Mouse (Mus musculus): ENCODE measurements around the gene B3gnt9. TPM values are rescaled to one million over a fixed set of nuclear protein-coding genes. Genes with fewer than 3 reads are reported as not detected.
A peak's percentile ranks its signal among the peaks of the same experiment; 100 is the strongest.

Gene B3gnt9
- polyA plus RNA-seq, 1 experiment from 2014 or later, result 26.0 TPM

DNA sequence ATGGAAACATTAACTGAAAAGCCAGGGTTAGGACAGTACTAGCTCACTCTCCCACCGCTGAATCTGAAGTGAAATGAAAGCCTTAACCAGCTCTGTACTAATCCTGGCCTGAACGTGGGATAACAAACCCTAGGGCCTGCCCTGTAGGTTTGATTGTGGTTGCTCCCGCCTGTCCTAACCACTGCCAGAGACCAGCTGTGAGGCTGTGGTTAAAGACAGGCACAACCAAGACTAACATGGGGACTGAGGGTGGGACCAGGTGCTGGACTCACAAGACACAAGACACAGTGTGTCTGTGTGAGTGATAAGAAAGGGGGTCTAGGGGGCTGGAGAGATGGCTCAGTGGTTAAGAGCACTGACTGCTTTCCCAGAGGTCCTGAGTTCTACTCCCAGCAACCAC, 25.6 kb upstream of the B3gnt9 start:
- H3K27ac ChIP-seq, result no peak overlapping the region
- H3K36me3 ChIP-seq, result 0 out of 2 replicates have a peak, but pooled peaks cover 4% of the 10 kb centered on the region
- 74% methylated on average over 3 of the region's 3 CpGs for WGBS
- H3K4me2 ChIP-seq, result no peak overlapping the region
- no peak overlapping the region for H3K9ac ChIP-seq
- no peak for ATAC-seq (ENCODE audit: borderline replicate concordance, extremely low read depth, low FRiP score, low TSS enrichment)
- H3K4me3 ChIP-seq, result no peak overlapping the region
- H3K9me3 ChIP-seq, result no peaks in the 10 kb centered on the region
- H3K27me3 ChIP-seq, result peaks cover 50% of the 10 kb centered on the region
- H3K4me1 ChIP-seq, result peaks cover 41% of the 10 kb centered on the region

DNA sequence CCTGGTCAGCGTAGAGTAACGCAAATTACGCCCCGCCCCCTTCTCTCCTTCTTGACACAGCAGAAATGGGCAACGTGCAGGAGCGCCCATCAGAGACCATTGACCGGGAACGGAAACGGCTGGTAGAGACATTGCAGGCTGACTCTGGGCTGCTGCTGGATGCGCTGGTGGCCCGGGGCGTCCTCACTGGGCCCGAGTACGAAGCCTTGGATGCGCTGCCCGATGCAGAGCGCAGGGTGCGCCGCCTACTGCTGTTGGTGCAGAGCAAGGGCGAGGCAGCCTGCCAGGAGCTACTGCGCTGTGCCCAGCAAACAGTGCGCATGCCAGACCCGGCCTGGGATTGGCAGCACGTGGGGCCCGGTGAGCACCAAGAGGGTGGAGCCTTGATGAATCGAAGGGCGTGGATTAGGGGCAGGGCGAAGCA, 24.0 kb upstream of the B3gnt9 start:
- Histone ChIP-seq H3K9ac (peak overlapping the region; percentile 20; the same call in 1 of the 2 replicates), H3K27ac (no peak overlapping the region), H3K4me2 (peak overlapping the region; percentile 51), H3K9me3 (no peaks in the 10 kb centered on the region), H3K27me3 (peaks cover 67% of the 10 kb centered on the region), H3K36me3 (0 out of 2 replicates have a peak, but pooled peaks cover 4% of the 10 kb centered on the region), H3K4me1 (peaks cover 43% of the 10 kb centered on the region), H3K4me3 (peak overlapping the region; percentile 22)
- ATAC-seq (ENCODE audit: borderline replicate concordance, extremely low read depth, low FRiP score, low TSS enrichment), result peak; percentile 35
- WGBS, result 2% methylated on average over 28 of the region's 28 CpGs

DNA sequence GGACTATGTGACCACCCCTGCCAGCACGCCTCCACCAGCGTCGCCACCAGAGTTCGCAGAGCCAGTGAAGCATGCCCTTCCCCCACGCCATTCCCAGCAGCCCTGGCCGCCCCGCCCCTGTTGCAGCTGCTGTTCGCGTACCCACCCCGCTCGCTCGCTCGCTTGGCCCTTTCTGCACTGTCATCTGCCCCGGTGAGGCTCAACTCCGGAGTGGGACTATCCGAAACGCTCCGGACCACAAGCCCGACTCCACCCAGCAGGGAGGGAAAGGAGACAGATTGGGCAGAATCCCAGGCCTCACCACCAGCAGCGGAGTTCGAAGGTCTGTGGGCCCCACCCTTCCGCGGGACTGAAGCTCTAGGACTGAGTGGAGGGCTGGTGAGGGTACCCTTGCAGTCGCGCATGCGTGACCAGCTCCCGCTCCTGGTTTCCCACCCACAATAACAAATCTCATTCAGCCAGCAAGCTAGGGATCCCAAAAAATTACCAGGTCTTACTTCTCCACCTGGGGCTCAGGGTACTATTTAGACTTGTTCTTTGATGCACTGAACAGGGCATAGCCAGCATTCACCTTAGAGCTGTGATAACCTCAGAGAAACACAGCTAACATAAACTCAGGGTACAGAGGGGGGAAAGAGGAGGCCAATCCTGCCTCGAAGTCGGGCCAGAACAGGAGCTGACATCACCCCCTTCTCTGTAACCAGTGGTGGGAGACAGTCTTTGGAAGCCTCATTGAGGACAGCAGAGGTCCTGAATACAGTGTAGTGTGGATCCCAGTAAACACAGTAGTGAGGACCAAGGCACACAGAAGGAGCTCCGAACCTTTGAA, 21.6 kb upstream of the B3gnt9 start:
- WGBS, result 3% methylated on average over 30 of the region's 30 CpGs
- Histone ChIP-seq H3K27ac (no peak overlapping the region), H3K9me3 (no peaks in the 10 kb centered on the region), H3K9ac (peak overlapping the region; percentile 16; the same call in 1 of the 2 replicates), H3K4me1 (peaks cover 29% of the 10 kb centered on the region), H3K4me2 (peak overlapping the region; percentile 82), H3K36me3 (0 out of 2 replicates have a peak, but pooled peaks cover 2% of the 10 kb centered on the region), H3K27me3 (peaks cover 87% of the 10 kb centered on the region), H3K4me3 (peak overlapping the region; percentile 41)
- peak; percentile 60; the same call in 1 of the 2 replicates for ATAC-seq (ENCODE audit: borderline replicate concordance, extremely low read depth, low FRiP score, low TSS enrichment)

DNA sequence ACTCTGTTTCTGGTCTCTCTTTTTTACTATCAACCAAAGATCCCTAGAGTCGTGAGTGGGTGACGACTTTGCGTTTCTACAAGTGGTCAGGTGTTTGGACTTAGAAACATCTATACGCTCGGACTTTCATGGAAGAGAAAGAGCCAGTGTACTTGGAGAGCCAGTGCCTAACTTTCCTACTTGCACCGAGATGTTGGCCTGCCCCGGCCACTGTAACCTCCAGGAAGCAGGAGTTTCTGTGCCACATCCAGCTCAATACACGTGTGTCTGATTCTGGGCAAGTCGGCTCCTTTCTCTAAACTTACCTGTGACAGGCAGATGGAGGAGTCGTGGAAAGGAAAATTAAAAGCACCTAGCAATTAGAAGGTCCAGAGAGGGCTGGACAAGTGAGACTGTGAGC, 20.9 kb upstream of the B3gnt9 start, which contains the start of gene Nol3:
Gene Nol3 (plus strand): TSS at position 301 of the 400 bp plus-strand sequence.
- peaks cover 94% of the 10 kb centered on the region for H3K27me3 ChIP-seq
- H3K4me3 ChIP-seq, result peak within 1 kb of the TSS; percentile 41
- peak within 1 kb of the TSS; percentile 16; the same call in 1 of the 2 replicates for H3K9ac ChIP-seq
- H3K27ac ChIP-seq, result no peak within 1 kb of the TSS
- no peaks in the 10 kb centered on the region for H3K36me3 ChIP-seq
- peaks cover 28% of the 10 kb centered on the region for H3K4me1 ChIP-seq
- 7% methylated on average over 10 of the region's 10 CpGs for WGBS
- ATAC-seq (ENCODE audit: borderline replicate concordance, extremely low read depth, low FRiP score, low TSS enrichment), result no peak
- peak within 1 kb of the TSS; percentile 82 for H3K4me2 ChIP-seq
- H3K9me3 ChIP-seq, result no peaks in the 10 kb centered on the region

DNA sequence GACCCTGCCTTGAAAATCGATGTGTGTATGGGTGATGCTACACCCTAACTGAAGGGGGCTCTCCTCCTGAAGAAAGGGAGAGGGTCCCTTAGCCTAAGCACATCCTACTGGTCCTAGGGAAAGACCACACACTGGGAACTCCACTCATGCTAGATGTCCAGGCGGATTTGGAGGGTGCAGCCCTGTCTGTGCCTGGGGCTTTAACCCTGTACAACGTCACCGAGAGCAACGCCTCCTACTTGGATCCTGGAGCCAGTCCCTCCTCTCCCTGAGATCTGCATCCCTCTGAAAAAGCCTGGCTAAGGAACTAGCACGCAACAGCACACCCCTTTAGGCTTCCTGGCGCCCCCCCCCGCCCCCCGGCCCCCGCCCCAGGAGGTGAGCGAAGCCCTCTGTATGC, 20.4 kb upstream of the B3gnt9 start:
- H3K4me3 ChIP-seq, result no peak overlapping the region

DNA sequence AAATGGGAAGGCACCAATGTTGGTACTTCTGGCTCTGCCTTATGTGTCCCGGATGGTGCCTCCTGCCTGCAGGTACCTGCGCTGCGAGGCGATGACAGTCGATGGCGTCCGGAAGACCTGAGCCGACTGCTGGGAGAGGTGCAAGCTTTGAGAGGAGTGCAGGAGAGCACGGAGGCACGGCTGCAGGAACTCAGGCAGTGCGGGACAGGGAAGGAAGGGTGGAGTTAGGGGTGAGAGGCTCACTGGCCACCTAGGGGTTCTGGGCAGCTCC, 15.9 kb upstream of the B3gnt9 start:
- Histone ChIP-seq H3K4me2 (peak overlapping the region; percentile 91), H3K4me3 (0 out of 2 replicates have a peak overlapping the region, but pooled peaks have one; percentile 2), H3K9me3 (no peaks in the 10 kb centered on the region)

More for the DNA sequence above, 20.4 kb upstream of the B3gnt9 start:
- Histone ChIP-seq H3K4me2 (peak overlapping the region; percentile 82; the same call in 1 of the 2 replicates), H3K27ac (no peak overlapping the region), H3K9me3 (no peaks in the 10 kb centered on the region), H3K4me1 (peaks cover 33% of the 10 kb centered on the region), H3K36me3 (no peaks in the 10 kb centered on the region), H3K27me3 (peaks cover 96% of the 10 kb centered on the region), H3K9ac (no peak overlapping the region)
- 11% methylated on average over 11 of the region's 11 CpGs for WGBS
- ATAC-seq (ENCODE audit: borderline replicate concordance, extremely low read depth, low FRiP score, low TSS enrichment), result no peak

DNA sequence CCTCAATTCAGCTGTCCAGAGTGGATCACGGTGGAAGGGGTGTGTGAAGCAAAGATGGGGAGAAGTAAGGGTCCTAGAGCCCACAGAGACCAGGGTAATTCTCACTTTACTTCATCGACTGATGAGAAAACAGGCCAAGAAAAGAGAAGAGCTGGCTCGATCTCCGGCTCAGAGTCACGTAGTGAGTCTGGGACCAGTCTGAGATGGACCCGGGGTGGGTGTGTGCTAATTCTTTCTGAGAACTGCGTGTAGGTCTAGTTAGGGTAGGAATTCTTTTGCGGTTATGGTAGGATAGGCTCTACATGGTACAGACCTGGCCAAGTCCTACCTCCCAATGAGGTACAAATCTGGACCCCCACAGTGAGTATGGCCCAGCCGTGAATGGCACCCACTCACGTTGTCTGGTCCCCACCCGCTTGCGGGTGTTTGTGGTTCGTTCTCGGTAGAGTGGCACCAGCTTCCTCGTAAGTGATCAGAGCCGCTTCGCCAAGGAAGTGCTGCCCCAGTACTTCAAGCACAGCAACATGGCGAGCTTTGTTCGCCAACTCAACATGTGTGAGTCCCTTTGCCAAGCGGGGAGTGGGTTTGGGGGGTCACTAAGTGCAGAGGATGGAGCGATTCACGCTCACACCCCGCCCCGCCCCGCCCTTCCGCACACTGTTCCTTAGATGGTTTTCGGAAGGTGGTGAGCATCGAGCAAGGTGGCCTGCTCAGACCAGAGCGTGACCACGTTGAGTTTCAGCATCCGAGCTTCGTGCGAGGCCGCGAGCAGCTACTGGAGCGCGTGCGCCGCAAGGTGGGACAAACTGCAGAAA, 15.4 kb upstream of the B3gnt9 start:
- peaks cover 39% of the 10 kb centered on the region for H3K4me1 ChIP-seq
- H3K9me3 ChIP-seq, result no peaks in the 10 kb centered on the region
- peak overlapping the region; percentile 28 for H3K9ac ChIP-seq
- no peak overlapping the region for H3K27ac ChIP-seq
- no peak for ATAC-seq (ENCODE audit: borderline replicate concordance, extremely low read depth, low FRiP score, low TSS enrichment)
- H3K27me3 ChIP-seq, result peaks cover 86% of the 10 kb centered on the region
- peak overlapping the region; percentile 91 for H3K4me2 ChIP-seq
- H3K36me3 ChIP-seq, result no peaks in the 10 kb centered on the region
- 6% methylated on average over 39 of the region's 39 CpGs for WGBS
- peak overlapping the region; percentile 45 for H3K4me3 ChIP-seq

More for the DNA sequence above, 15.9 kb upstream of the B3gnt9 start:
- Histone ChIP-seq H3K9ac (no peak overlapping the region), H3K4me1 (peaks cover 43% of the 10 kb centered on the region), H3K27me3 (peaks cover 92% of the 10 kb centered on the region), H3K27ac (no peak overlapping the region), H3K36me3 (no peaks in the 10 kb centered on the region)
- 7% methylated on average over 11 of the region's 11 CpGs for WGBS
- no peak for ATAC-seq (ENCODE audit: borderline replicate concordance, extremely low read depth, low FRiP score, low TSS enrichment)

DNA sequence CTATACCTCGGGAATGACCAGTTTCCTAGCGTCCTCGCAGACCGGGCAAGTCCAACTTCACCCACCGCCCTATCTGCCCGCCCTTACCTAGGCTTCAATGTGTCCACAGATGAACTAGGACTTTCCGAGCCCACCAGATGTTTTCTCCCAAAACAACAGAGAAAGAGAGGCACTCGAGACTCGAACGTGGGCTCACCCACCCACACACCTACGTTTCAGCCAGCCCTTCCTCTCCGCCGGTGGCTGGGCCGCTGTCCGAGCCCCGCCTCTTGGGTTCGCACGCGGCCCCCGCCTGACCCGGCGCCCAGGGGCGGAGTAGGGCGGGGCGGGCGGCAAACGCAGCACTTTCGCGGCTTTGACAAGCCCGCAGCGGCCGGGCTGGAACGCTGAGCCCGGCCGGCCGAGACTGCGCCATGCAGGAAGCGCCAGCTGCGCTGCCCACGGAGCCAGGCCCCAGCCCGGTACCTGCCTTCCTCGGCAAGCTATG, 14.6 kb upstream of the B3gnt9 start, which contains the start of gene Hsf4:
Gene Hsf4 (plus strand): TSS at position 341 of the 487 bp plus-strand sequence.
- peak within 1 kb of the TSS; percentile 91 for H3K4me2 ChIP-seq
- peak within 1 kb of the TSS; percentile 28 for H3K9ac ChIP-seq
- WGBS, result under 1% methylated on average over 42 of the region's 42 CpGs
- peak; percentile 33; the same call in 1 of the 2 replicates for ATAC-seq (ENCODE audit: borderline replicate concordance, extremely low read depth, low FRiP score, low TSS enrichment)
- peaks cover 44% of the 10 kb centered on the region for H3K4me1 ChIP-seq
- peaks cover 78% of the 10 kb centered on the region for H3K27me3 ChIP-seq
- H3K36me3 ChIP-seq, result no peaks in the 10 kb centered on the region
- no peaks in the 10 kb centered on the region for H3K9me3 ChIP-seq
- H3K27ac ChIP-seq, result no peak within 1 kb of the TSS
- peak within 1 kb of the TSS; percentile 45 for H3K4me3 ChIP-seq

DNA sequence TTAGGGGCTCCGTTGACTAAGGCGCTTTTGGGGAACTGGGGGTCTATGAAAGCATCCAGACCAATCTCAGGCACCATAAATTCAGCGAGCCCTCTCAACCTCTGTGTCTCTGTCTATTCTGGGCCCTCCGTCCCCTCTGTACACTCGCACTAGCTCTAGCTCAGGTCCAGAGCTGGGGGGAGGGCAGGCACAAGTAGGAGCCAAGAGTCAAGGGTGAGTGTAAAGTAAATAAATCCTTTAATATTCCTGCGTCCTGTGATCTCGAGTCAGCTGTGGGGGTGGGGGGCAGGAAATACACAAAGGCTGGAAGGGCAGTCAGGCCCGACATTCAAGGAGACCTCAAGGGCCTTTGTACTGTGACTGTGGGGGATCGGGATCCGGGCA, 14.1 kb upstream of the B3gnt9 start:
- peaks cover 45% of the 10 kb centered on the region for H3K4me1 ChIP-seq
- peak; percentile 16; the same call in 1 of the 2 replicates for ATAC-seq (ENCODE audit: borderline replicate concordance, extremely low read depth, low FRiP score, low TSS enrichment)
- H3K36me3 ChIP-seq, result no peaks in the 10 kb centered on the region
- peak overlapping the region; percentile 91 for H3K4me2 ChIP-seq
- H3K9ac ChIP-seq, result peak overlapping the region; percentile 28; the same call in 1 of the 2 replicates
- peaks cover 74% of the 10 kb centered on the region for H3K27me3 ChIP-seq
- H3K9me3 ChIP-seq, result no peaks in the 10 kb centered on the region
- 3% methylated on average over 10 of the region's 10 CpGs for WGBS
- H3K27ac ChIP-seq, result no peak overlapping the region
- H3K4me3 ChIP-seq, result peak overlapping the region; percentile 45

DNA sequence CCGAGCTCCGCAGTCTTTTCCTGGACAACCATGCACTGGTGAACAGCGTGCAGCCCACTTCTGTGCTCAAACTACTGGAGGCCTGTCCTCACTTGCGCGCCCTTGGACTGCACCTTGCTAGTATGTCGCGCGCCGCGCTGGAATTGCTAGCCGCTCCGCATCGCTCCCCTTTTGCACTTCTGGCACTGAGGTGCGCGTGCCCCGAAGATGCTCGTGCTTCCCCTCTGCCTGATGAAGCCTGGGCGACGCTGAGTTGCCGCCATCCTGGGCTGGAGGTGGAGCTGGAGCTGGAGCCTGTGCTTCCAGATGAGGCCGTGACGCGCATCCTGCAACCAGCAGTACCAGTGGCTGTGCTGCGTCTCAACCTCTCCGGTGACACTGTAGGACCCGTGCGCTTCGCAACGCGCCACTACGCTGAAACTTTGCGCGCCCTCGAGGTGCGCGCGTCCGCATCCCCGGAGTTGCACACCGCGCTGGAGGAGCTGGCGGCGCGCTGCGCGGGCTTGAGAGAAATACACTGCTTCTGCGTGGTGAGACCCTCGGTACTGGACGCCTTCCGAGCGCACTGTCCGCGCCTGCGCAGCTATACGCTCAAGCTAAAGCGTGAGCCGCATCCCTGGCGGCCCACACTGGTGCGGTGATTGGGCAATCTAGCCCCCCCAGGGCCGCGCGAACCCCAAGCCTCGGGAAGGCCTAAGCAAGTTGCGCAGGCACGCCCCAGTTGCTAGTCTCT, 13.6 kb upstream of the B3gnt9 start:
- no peaks in the 10 kb centered on the region for H3K9me3 ChIP-seq
- peak overlapping the region; percentile 45 for H3K4me3 ChIP-seq
- peak; percentile 32; the same call in 1 of the 2 replicates for ATAC-seq (ENCODE audit: borderline replicate concordance, extremely low read depth, low FRiP score, low TSS enrichment)
- H3K4me2 ChIP-seq, result peak overlapping the region; percentile 91
- no peaks in the 10 kb centered on the region for H3K36me3 ChIP-seq
- peaks cover 70% of the 10 kb centered on the region for H3K27me3 ChIP-seq
- WGBS, result 1% methylated on average over 65 of the region's 65 CpGs
- peak overlapping the region; percentile 28 for H3K9ac ChIP-seq
- peaks cover 49% of the 10 kb centered on the region for H3K4me1 ChIP-seq
- H3K27ac ChIP-seq, result no peak overlapping the region

DNA sequence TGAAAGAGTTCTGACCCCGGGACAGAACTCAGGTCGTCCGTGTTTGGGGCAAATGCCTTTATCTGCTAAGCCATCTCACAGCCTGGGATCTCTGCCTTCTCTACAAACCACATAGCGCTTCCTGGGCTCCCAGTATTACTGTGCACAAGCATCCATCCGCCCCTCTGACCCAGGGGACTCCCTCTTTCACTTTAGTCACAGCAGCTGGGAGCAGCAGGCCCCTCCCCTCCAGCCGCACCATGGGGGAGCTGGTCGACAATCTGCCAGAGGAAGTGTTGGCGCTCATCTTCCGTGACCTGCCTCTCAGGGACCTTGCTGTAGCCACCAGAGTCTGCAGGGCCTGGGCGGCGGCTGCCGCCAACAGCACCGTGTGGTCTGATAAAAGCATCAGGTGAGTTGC, 11.8 kb upstream of the B3gnt9 start:
- Histone ChIP-seq H3K4me1 (peaks cover 54% of the 10 kb centered on the region), H3K27me3 (peaks cover 62% of the 10 kb centered on the region)
- 33% methylated on average over 13 of the region's 13 CpGs for WGBS

More for the DNA sequence above, 11.8 kb upstream of the B3gnt9 start:
- Histone ChIP-seq H3K4me3 (no peak overlapping the region), H3K9ac (no peak overlapping the region), H3K27ac (no peak overlapping the region), H3K9me3 (no peaks in the 10 kb centered on the region), H3K36me3 (no peaks in the 10 kb centered on the region), H3K4me2 (no peak overlapping the region)
- ATAC-seq (ENCODE audit: borderline replicate concordance, extremely low read depth, low FRiP score, low TSS enrichment), result no peak
